Mouse (Mus musculus): Measurements from ENCODE around the gene Smg9.

The Smg9 gene

GRCm38 (mm10) chr7:24408186-24408585 lies 8.8 kb downstream of the Smg9 start:
- DNase-seq (ENCODE audit: low spot score), result no peak

- DNase-seq (ENCODE audit: low spot score), result no peak
Observed at GRCm38 (mm10) chr7:24410123-24410522, 10.7 kb downstream of the Smg9 start.

DNA sequence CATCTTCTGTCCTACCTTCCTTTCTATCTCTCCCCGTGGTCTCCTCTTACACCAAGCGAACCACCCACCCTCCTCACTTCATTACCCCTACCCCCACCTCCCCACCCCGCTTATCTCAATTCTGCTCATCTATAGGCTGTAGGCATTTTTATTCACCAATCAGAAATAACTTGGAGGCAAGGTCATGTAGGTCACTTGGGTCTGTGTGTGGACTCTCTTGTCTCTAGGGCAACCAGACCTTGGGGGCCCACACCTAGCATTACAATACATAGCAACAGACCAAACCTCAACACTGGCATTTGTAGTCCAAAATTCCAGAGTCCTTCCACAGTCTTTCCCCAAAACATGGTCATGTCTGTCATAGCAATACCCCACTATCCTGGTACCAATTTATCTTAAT lies 11.4 kb downstream of the Smg9 start:
- DNase-seq (ENCODE audit: low spot score), result no peak

DNA sequence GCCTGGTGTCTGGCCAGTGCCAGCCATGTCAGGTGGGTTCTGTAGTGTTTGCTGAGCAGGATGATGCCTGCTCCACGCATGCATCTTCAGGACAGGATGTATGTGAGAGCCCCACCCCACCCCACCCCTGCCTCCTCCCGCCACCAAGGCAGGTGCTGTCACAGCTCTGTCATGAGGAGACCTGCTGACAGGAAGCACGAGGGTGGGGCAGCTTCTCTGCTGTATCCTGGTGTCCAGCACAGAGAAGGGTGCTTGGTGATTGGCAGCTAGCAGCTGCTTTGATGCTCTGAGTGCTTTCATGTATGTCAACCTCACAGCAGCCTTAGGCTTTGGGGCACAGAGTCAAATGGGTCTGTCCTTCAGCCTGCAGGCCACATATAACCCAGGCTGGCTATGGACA lies 14.2 kb downstream of the Smg9 start:
- DNase-seq (ENCODE audit: low spot score), result no peak

GRCm38 (mm10) chr7:24415261-24415660 lies 15.8 kb downstream of the Smg9 start:
- no peak for DNase-seq (ENCODE audit: low spot score)

GRCm38 (mm10) chr7:24419579-24419978 lies 20.2 kb downstream of the Smg9 start:
- DNase-seq (ENCODE audit: low spot score), result no peak

- DNase-seq (ENCODE audit: low spot score), result no peak
Observed at GRCm38 (mm10) chr7:24421648-24422047, 22.2 kb downstream of the Smg9 start.

DNA sequence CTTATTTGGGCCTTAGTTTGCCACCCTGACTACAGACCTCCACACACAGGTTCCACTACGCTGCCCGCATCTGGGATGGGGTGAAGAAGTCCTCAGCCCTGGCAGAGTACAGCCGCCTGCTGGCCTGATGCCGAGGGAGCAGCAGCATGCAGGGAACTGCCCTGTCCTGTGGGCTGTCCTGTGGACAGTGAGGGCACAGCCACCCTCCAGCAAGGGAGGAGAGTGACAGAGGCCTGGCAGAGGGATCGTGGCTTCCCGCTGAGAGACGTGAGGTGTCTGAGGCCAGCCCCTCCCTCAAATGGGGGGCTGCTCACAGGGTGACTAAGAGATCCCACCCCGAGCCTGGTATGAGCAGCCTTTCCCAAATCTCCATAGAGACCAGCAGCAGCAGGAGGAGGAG lies 22.8 kb downstream of the Smg9 start:
- DNase-seq (ENCODE audit: low spot score), result no peak

DNA sequence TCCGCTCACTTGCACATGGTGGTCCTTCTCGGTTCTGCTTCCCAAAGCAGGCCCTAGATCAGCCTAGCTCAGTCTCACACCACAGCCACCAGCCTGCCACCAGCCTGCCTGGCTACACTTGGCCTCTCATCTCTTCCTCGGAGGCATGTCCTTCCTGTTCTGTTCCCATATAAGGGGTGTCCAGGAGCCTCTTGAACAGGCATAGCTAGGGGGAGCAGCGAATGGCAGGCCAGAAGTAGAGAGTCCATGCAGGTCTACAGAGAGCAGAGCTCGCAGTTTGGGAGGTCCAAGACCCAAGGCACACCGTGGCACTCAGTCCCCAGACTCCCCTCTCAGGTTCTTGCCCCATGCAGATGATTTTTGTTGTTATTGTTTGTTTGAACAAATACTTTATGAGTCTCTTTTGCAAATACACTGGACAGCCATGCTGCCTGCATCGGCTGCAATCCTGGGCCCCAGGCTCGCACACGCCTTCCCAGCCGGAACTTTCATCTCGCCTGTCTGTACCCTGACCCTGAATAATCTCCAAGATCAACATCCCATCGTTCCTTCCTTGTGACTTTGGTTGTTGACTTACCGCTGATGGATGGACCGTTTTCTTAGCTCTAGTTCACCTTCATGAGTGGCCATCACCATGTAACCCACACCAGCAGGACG lies 23.8 kb downstream of the Smg9 start:
- DNase-seq (ENCODE audit: low spot score), result no peak

GRCm38 (mm10) chr7:24423956-24424732 lies 24.7 kb downstream of the Smg9 start:
- DNase-seq (ENCODE audit: low spot score), result peak; percentile 63

- DNase-seq (ENCODE audit: low spot score), result no peak
Observed at GRCm38 (mm10) chr7:24425919-24426318, 26.5 kb downstream of the Smg9 start.

GRCm38 (mm10) chr7:24427168-24427567 lies 27.7 kb downstream of the Smg9 start:
- no peak for DNase-seq (ENCODE audit: low spot score)

- DNase-seq (ENCODE audit: low spot score), result no peak
Observed at GRCm38 (mm10) chr7:24428725-24429124, 29.3 kb downstream of the Smg9 start.

DNA sequence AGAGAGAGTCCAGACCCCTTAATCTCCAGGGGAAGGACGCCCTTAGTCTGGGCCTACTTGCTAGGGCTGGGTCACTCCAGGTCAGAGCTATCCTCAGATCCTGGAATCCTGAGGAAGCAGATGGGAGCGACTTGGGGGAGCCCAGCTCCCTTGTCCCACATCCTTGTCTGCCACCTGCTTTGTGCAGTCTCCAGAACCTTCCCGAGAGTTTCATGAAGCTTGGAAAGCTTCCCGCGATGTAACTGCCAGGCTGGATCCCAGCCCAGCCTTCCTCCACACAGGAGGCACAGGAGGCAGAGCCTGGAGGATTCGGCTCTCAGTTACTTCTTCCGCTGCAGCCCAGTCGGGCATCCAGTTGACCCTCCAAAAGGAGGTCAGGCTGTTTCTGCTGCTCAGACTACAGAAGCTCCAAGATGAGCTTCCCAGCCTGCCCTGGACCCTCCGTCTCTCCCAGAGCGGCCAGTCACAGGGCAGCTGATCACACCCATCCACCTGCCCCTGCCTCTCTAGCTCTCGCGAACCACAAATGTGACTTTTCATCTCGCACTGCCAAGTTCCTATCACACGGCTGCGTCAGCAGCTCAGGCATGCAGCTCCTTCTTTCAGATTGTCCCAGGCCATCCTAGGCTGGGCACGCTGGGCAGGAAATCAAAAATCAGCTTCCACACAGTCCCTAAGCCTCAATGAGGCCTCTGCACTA lies 30.1 kb downstream of the Smg9 start:
- DNase-seq (ENCODE audit: low spot score), result peak; percentile 28

- no peak for DNase-seq (ENCODE audit: low spot score)
Observed at GRCm38 (mm10) chr7:24430551-24431345, 31.3 kb downstream of the Smg9 start.

DNA sequence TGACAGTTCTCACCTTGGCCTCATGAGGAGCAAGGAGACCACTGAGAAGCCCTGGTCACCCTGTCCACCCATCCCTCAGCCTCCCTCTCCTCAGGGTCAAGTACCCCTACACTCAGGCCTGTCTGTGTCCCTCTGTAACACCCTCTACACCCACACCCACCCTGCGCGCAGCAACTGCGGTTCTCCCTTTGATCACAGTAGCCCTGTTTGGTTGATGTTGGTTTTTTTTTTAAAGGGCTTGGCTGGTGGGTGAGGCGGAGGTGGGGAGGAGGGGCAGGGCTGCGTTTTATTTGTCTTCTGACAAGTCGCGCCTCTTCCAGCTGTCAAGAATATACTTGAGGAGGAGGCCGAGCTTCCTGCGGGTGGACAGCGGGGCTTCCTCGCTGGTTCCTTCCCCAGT lies 32.3 kb downstream of the Smg9 start:
- no peak for DNase-seq (ENCODE audit: low spot score)

DNA sequence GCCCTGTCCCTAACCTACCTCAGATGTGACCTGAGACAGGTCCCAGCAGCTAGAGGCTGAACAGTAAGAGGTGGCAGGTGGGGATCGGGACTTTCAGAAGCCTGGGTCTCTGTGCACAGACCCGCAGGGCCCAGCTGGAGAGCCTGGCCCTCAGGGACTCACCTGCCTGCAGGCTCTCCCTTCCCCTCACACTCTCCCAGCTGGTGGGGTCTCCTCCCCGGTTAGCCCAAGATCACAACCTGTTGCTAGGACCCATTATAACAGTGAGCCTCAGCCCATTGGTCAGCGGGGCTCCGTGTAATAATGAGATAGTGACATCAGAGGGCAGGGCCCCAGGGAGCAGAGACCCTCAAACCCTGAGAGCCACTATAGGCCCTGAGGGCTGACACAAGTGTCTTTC lies 35.9 kb downstream of the Smg9 start:
- no peak for DNase-seq (ENCODE audit: low spot score)

DNA sequence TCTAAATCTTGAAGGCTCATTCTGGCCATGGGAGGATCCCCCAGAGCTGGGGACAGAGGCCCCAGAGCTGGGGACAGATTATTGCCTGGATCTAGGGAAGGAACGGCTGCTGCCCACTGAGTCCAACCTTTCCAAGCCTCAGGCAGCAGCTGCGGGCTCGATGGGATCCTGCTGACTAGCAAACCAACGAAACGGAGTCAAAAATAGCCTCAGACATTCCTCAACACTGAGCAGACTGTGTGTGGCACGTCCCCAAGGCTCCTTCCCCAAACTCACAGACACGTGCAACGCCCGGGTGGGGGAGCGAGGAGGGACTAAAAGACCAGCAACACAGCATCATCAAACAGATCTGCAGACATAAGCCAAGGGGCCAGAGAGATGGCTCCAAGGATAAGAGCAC lies 38.6 kb downstream of the Smg9 start:
- DNase-seq (ENCODE audit: low spot score), result no peak

GRCm38 (mm10) chr7:24439191-24439590 lies 39.8 kb downstream of the Smg9 start:
- DNase-seq (ENCODE audit: low spot score), result no peak

DNA sequence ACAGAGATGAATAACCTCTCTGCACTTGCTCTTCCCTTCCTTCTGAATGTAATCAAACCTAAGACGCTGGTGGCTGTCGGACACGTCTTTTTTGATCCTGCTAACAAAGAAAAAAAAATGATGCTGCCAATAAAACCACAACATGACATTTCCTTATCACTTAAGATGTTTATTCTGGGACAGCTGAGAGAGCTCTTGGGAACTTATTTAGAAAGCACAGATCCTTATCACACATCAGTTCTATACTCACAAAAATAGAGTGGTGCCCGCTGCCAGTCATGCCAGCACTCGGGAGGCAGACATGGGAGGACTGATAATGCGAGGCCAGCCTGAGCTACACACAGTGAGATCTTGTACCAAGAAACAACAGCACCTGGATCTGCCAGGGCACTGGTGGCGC lies 40.5 kb downstream of the Smg9 start:
- DNase-seq (ENCODE audit: low spot score), result no peak

DNA sequence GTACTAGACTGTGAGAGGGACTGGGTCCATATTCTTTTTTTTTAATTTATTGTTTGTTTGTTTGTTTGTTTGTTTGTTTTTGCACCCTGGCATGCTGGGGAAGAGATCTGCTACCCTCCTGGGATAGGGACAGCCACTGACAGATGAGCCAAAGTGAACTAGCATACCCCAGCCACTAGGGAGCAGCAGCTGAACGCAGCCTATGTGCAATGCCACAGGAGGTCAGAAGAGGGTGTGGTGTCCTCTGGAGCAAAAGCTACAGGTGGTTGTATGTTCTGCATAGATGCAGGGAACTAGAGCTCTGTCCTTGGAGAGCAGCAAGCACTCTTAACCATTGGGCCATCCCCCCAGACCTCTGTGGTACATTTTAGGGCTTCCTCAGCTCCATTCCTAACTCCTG lies 42.4 kb downstream of the Smg9 start:
- peak; percentile 84 for DNase-seq (ENCODE audit: low spot score)

DNA sequence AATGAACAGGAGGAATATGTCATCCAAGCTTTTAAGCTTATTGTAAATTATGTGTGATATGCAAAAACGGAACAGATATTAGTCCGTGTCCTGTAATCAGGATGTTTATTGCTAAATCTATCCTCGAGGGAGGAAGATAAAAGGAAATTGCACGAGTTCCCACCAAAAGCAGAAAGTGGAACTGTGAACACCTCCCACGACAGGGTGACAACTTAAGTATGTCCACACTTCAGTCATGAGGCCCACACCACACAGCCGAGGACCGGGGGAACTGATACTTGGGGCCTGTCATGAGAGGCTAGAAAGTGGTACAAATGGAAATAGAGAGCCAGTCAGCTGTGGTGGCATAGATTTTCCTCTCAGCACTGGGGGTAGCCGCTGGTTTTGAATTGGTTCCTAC lies 42.9 kb downstream of the Smg9 start:
- DNase-seq (ENCODE audit: low spot score), result no peak
